Comparison of ENCODE assay signal across 10 mouse cellular contexts in the genomic region with DNA sequence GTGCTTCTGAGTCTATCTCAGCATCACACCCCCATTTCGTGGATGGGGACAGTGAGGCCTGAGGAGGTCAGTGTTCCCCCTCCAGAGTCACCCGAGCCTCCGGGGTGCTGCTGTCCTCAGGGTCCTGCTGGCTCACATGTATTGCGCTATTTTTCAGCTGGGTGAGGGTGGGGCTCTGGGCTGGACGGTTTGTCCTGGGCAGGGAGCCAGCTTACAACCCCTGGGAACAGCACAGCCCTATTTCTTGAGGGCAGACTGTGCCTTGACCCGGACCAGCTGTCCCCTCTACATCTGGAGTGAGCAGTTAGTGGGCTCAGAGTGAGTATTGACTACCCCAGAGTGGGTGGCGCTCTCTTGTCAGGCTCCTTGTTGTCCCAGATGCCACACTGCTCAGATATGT. TPM values are rescaled to one million over a fixed set of nuclear protein-coding genes. Genes with fewer than 3 reads are reported as not detected.
DNase-seq lines count a peak whose midpoint lies in the region; ATAC-seq and TF ChIP-seq lines count a peak whose summit lies in the region.
"Had no signal": no experiment of that assay in that cellular context is flagged by ENCODE, and none has a peak within 500 bp of the region (broad histone marks: within the 10 kb centered on the region; RNA-seq: fewer than 3 reads in every experiment).

No protein-coding gene starts in this region.

- no peak overlapping the region for H3K9ac ChIP-seq in intestine, postnatal 0 days (ENCODE audit: low read depth, low read length)
- no peak overlapping the region for H3K9ac ChIP-seq in stomach, embryonic 15.5 days
- H3K9ac ChIP-seq in midbrain, embryonic 16.5 days (ENCODE audit: low read depth, low read length) = no peak overlapping the region
- no peak overlapping the region for H3K9ac ChIP-seq in midbrain, postnatal 0 days (replicated peaks; ENCODE audit: low read length, poor library complexity, severe bottlenecking)
- H3K9ac ChIP-seq: embryonic facial prominence, embryonic 13.5 days; limb, embryonic 13.5 days had no signal

- peak; percentile 18 to 44 for DNase-seq in left cerebral cortex, postnatal 14 days (ENCODE audit: low spot score in 2 of 2)
- DNase-seq in left cerebral cortex, adult 11 months (ENCODE audit: low spot score) = no peak
- peak; percentile 69 for DNase-seq in gastrocnemius, postnatal 14 days
- no peak for DNase-seq in midbrain, postnatal 0 days (ENCODE audit: low spot score)

- H3K4me1 ChIP-seq in intestine, postnatal 0 days (replicated peaks; ENCODE audit: control insufficient read depth, insufficient read depth, low read length) = 0 out of 2 replicates have a peak, but pooled peaks cover 5% of the 10 kb centered on the region
- peaks cover 11% of the 10 kb centered on the region; the same call in 1 of the 2 replicates for H3K4me1 ChIP-seq in stomach, embryonic 15.5 days
- H3K4me1 ChIP-seq in midbrain, embryonic 16.5 days (ENCODE audit: control insufficient read depth, insufficient read depth, low read length) = peaks cover 18% of the 10 kb centered on the region
- H3K4me1 ChIP-seq in midbrain, postnatal 0 days (ENCODE audit: insufficient read depth, low read length) = peaks cover 20% of the 10 kb centered on the region; the same call in 1 of the 2 replicates

- H3K9me3 ChIP-seq in intestine, postnatal 0 days (ENCODE audit: control insufficient read depth) = no peaks in the 10 kb centered on the region
- H3K9me3 ChIP-seq in stomach, embryonic 15.5 days = no peaks in the 10 kb centered on the region
- H3K9me3 ChIP-seq in midbrain, embryonic 16.5 days (replicated peaks; ENCODE audit: control insufficient read depth, low read length, poor library complexity, severe bottlenecking) = no peaks in the 10 kb centered on the region
- H3K9me3 ChIP-seq in midbrain, postnatal 0 days (ENCODE audit: low read length) = no peaks in the 10 kb centered on the region
- H3K9me3 ChIP-seq: embryonic facial prominence, embryonic 13.5 days; limb, embryonic 13.5 days had no signal

- no peaks in the 10 kb centered on the region for H3K27me3 ChIP-seq in intestine, postnatal 0 days (replicated peaks; ENCODE audit: control insufficient read depth, insufficient read depth, low read length)
- H3K27me3 ChIP-seq in stomach, embryonic 15.5 days (replicated peaks) = no peaks in the 10 kb centered on the region
- H3K27me3 ChIP-seq in midbrain, embryonic 16.5 days (ENCODE audit: control insufficient read depth, insufficient read depth, low read depth, low read length) = no peaks in the 10 kb centered on the region
- no peaks in the 10 kb centered on the region for H3K27me3 ChIP-seq in midbrain, postnatal 0 days (ENCODE audit: insufficient read depth, low read length)
- H3K27me3 ChIP-seq: embryonic facial prominence, embryonic 13.5 days; limb, embryonic 13.5 days had no signal

- intact Hi-C loops in left cerebral cortex, postnatal 14 days (cut with DNase I) = loop anchor here (5.0 kb wide), 1 partner anchor 129 kb away; no protein-coding TSS in a partner anchor
- intact Hi-C loops in gastrocnemius, postnatal 14 days (cut with DNase I; ENCODE audit: low total_unique reads) = no loop called here

- H3K4me2 ChIP-seq in intestine, postnatal 0 days (replicated peaks; ENCODE audit: low read depth) = no peak overlapping the region
- no peak overlapping the region for H3K4me2 ChIP-seq in stomach, embryonic 15.5 days
- H3K4me2 ChIP-seq in midbrain, embryonic 16.5 days (ENCODE audit: low read length) = no peak overlapping the region
- no peak overlapping the region for H3K4me2 ChIP-seq in midbrain, postnatal 0 days (ENCODE audit: low read depth, low read length, poor library complexity, severe bottlenecking)
- H3K4me2 ChIP-seq: embryonic facial prominence, embryonic 13.5 days; limb, embryonic 13.5 days had no signal

- no peak for TF ChIP-seq CTCF in intestine, postnatal 0 days (IDR thresholded peaks at IDR 0.05; ENCODE audit: low read depth)
- no peak for TF ChIP-seq CTCF in midbrain, postnatal 0 days (IDR thresholded peaks at IDR 0.05)

- 33% methylated on average over 7 of the region's 7 CpGs for WGBS in intestine, postnatal 0 days
- 44% methylated on average over 7 of the region's 7 CpGs for WGBS in stomach, embryonic 15.5 days
- WGBS in midbrain, embryonic 16.5 days = 78% methylated on average over 7 of the region's 7 CpGs
- 68% methylated on average over 7 of the region's 7 CpGs for WGBS in midbrain, postnatal 0 days

- no peak overlapping the region for H3K4me3 ChIP-seq in intestine, postnatal 0 days (ENCODE audit: low read depth, low read length)
- H3K4me3 ChIP-seq in stomach, embryonic 15.5 days (replicated peaks) = no peak overlapping the region
- no peak overlapping the region for H3K4me3 ChIP-seq in midbrain, embryonic 16.5 days (ENCODE audit: low read depth, low read length)
- H3K4me3 ChIP-seq in midbrain, postnatal 0 days (ENCODE audit: low read depth, low read length) = no peak overlapping the region
- H3K4me3 ChIP-seq: embryonic facial prominence, embryonic 13.5 days; limb, embryonic 13.5 days had no signal

- ATAC-seq in intestine, postnatal 0 days = peak; percentile 38; the same call in 1 of the 2 replicates
- peak; percentile 33; the same call in 1 of the 2 replicates for ATAC-seq in stomach, embryonic 15.5 days (ENCODE audit: insufficient read depth, low FRiP score, low read depth)
- ATAC-seq in midbrain, embryonic 16.5 days = no peak
- no peak for ATAC-seq in midbrain, postnatal 0 days (ENCODE audit: low FRiP score)
- no peak for ATAC-seq in granulocyte monocyte progenitor cell, adult 5-6 weeks (replicated peaks; ENCODE audit: poor library complexity, severe bottlenecking)

- H3K27ac ChIP-seq in intestine, postnatal 0 days (ENCODE audit: low read depth, low read length) = no peak overlapping the region
- H3K27ac ChIP-seq in stomach, embryonic 15.5 days = no peak overlapping the region
- H3K27ac ChIP-seq in midbrain, embryonic 16.5 days (ENCODE audit: low read length) = no peak overlapping the region
- H3K27ac ChIP-seq in midbrain, postnatal 0 days (ENCODE audit: low read depth, low read length) = no peak overlapping the region
- H3K27ac ChIP-seq: embryonic facial prominence, embryonic 13.5 days; limb, embryonic 13.5 days had no signal

- no peaks in the 10 kb centered on the region for H3K36me3 ChIP-seq in intestine, postnatal 0 days (ENCODE audit: control insufficient read depth, insufficient read depth)
- H3K36me3 ChIP-seq in stomach, embryonic 15.5 days = no peaks in the 10 kb centered on the region
- no peaks in the 10 kb centered on the region for H3K36me3 ChIP-seq in midbrain, embryonic 16.5 days (ENCODE audit: control insufficient read depth, insufficient read depth, low read length)
- H3K36me3 ChIP-seq in midbrain, postnatal 0 days (ENCODE audit: insufficient read depth, low read length) = no peaks in the 10 kb centered on the region

RNA-seq across cellular contexts. Expression of a gene that starts 37.9 kb away (rescaled TPM):
- total RNA-seq in left cerebral cortex, postnatal 14 days (2021) = 1 to 10 TPM; 3.8 to 4.8 TPM
- total RNA-seq in gastrocnemius, postnatal 14 days (2021) = 1 to 10 TPM; 3.3 to 4.2 TPM
- 0.76 and 0.82 TPM in 2 replicates for polyA plus RNA-seq in intestine, postnatal 0 days (2015; fragmentation: Nextera tagmentation; extraction: Ambion mirVana)
- 3.8 TPM in 2 replicates for polyA plus RNA-seq in stomach, embryonic 15.5 days (2015; fragmentation: Nextera tagmentation; extraction: Ambion mirVana)
- 1.7 and 1.8 TPM in 2 replicates for polyA plus RNA-seq in midbrain, embryonic 16.5 days (2015; fragmentation: Nextera tagmentation; extraction: Ambion mirVana)
- total RNA-seq in midbrain, postnatal 0 days (2014; rRNA removed) = 4.6 and 5.5 TPM in 2 replicates
- 1.1 and 1.5 TPM in 2 replicates for polyA plus RNA-seq in midbrain, postnatal 0 days (2015; fragmentation: Nextera tagmentation; extraction: Ambion mirVana)
- total RNA-seq in granulocyte monocyte progenitor cell, adult 5-6 weeks (2014; fragmentation: Nextera tagmentation) = 0.21 TPM in 1 of 2 replicates, not detected in the other
- total RNA-seq in granulocyte monocyte progenitor cell, adult 5-6 weeks (2017) = not detected in 2 replicates

RNA-seq across cellular contexts. Expression of a gene that starts 44.9 kb away (rescaled TPM):
- 1 to 10 TPM; 7.1 to 8.3 TPM for total RNA-seq in left cerebral cortex, postnatal 14 days (2021)
- 10 to 100 TPM; 48.4 to 50.2 TPM for total RNA-seq in gastrocnemius, postnatal 14 days (2021)
- polyA plus RNA-seq in intestine, postnatal 0 days (2015; fragmentation: Nextera tagmentation; extraction: Ambion mirVana) = 40.0 and 40.4 TPM in 2 replicates
- 91.7 and 93.1 TPM in 2 replicates for polyA plus RNA-seq in stomach, embryonic 15.5 days (2015; fragmentation: Nextera tagmentation; extraction: Ambion mirVana)
- 7.0 and 7.1 TPM in 2 replicates for polyA plus RNA-seq in midbrain, embryonic 16.5 days (2015; fragmentation: Nextera tagmentation; extraction: Ambion mirVana)
- total RNA-seq in midbrain, postnatal 0 days (2014; rRNA removed) = 13.3 and 16.0 TPM in 2 replicates
- polyA plus RNA-seq in midbrain, postnatal 0 days (2015; fragmentation: Nextera tagmentation; extraction: Ambion mirVana) = 6.8 and 8.6 TPM in 2 replicates
- total RNA-seq in granulocyte monocyte progenitor cell, adult 5-6 weeks (2014; fragmentation: Nextera tagmentation) = not detected in 2 replicates
- 0.04 and 0.21 TPM in 2 replicates for total RNA-seq in granulocyte monocyte progenitor cell, adult 5-6 weeks (2017)

Comparison
In these comparisons a context has a peak if more than half of its experiments do, and no peak if none do; other contexts are left out.
1. DNase-seq: peak in left cerebral cortex, postnatal 14 days (2 of 2) and gastrocnemius, postnatal 14 days (single experiment); none in left cerebral cortex, adult 11 months (single experiment) and midbrain, postnatal 0 days (single experiment).
2. ATAC-seq: peak in intestine, postnatal 0 days (single experiment) and stomach, embryonic 15.5 days (single experiment); none in midbrain, embryonic 16.5 days (single experiment), midbrain, postnatal 0 days (single experiment) and granulocyte monocyte progenitor cell, adult 5-6 weeks (single experiment).
3. RNA of a gene that starts 44.9 kb away (total RNA-seq): 48.4 to 50.2 TPM in gastrocnemius, postnatal 14 days, 13.3 to 16.0 TPM in midbrain, postnatal 0 days and 7.1 to 8.3 TPM in left cerebral cortex, postnatal 14 days; 0.04 to 0.21 TPM in granulocyte monocyte progenitor cell, adult 5-6 weeks; every median in the first group is over 4 times any median in the second.